Mouse (Mus musculus) layer of hippocampus, adult 11-12 months (tissue): ENCODE results near the gene Thoc5.

Source experiments
- DNase-seq: peaks from one replicate; pipeline ENCODE4 v3.0.0; 2022; ENCODE audit warnings: low spot score

The Thoc5 gene

DNA sequence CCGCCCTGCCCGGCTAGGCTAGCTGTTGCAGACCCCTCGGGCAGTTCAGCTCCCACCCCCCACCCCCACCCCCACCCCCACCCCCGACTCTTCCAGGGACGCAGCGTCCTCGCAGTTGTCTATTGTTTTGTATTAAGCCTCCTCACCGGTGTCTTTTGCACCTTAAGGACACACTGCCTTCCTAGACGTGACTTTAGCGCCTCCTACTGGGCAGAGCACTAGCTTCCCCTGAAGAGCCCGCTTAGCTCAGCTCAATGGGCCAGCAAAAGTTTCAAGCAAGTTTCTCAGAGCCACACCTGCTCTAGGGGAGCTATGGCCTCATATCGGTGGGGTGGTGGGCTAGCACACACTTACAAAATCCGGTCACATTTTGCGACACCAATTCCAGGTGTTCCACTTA lies 80.5 kb downstream of the Thoc5 start:
- DNase-seq = peak; percentile 56
